Comparison of ENCODE assay signal across 22 mouse cellular contexts in genomic region chr4:120521761-120522160, GRCm38 (mm10). TPM values are rescaled to one million over a fixed set of nuclear protein-coding genes. Genes with fewer than 3 reads are reported as not detected.
DNase-seq lines count a peak whose midpoint lies in the region; ATAC-seq lines count a peak whose summit lies in the region.
"Had no signal": no experiment of that assay in that cellular context is flagged by ENCODE, and none has a peak within 500 bp of the region (broad histone marks: within the 10 kb centered on the region; RNA-seq: fewer than 3 reads in every experiment).

No protein-coding gene starts in this region.

- no peak overlapping the region for H3K4me3 ChIP-seq in midbrain, embryonic 11.5 days (ENCODE audit: low read depth, low read length)
- H3K4me3 ChIP-seq in midbrain, embryonic 13.5 days (replicated peaks): no peak overlapping the region

- DNase-seq in heart, adult 11 months: peak; percentile 53
- DNase-seq in heart, postnatal 25 days (ENCODE audit: low spot score): no peak
- peak; percentile 62 for DNase-seq in midbrain, embryonic 11.5 days (ENCODE audit: low spot score, missing footprints)
- DNase-seq: adrenal gland, adult 2 months; adrenal gland, adult 8-10 months; adrenal gland, postnatal 10 days; adrenal gland, postnatal 14 days; adrenal gland, postnatal 25 days; adrenal gland, postnatal 36 days; B cell, adult 2 months; cerebellum, adult 11 months; cerebellum, adult 11-12 months; cerebellum, adult 18-20 months had no signal

- no peak overlapping the region for H3K27ac ChIP-seq in midbrain, embryonic 11.5 days (ENCODE audit: low read depth, low read length)
- no peak overlapping the region for H3K27ac ChIP-seq in midbrain, embryonic 13.5 days

- intact Hi-C loops in heart, postnatal 25 days (cut with DNase I): no loop called here

- H3K9me3 ChIP-seq in midbrain, embryonic 11.5 days (ENCODE audit: control insufficient read depth, low read length): no peaks in the 10 kb centered on the region
- H3K9me3 ChIP-seq in midbrain, embryonic 13.5 days: no peaks in the 10 kb centered on the region
- H3K9me3 ChIP-seq: G1E had no signal

- H3K27me3 ChIP-seq in midbrain, embryonic 11.5 days (ENCODE audit: control insufficient read depth, insufficient read depth, low read length): no peaks in the 10 kb centered on the region
- H3K27me3 ChIP-seq in midbrain, embryonic 13.5 days: no peaks in the 10 kb centered on the region
- H3K27me3 ChIP-seq: CH12.LX, Patski had no signal

- H3K4me1 ChIP-seq in midbrain, embryonic 11.5 days (ENCODE audit: control insufficient read depth, insufficient read depth, low read length): no peaks in the 10 kb centered on the region
- no peaks in the 10 kb centered on the region for H3K4me1 ChIP-seq in midbrain, embryonic 13.5 days (replicated peaks)

- no peak overlapping the region for H3K4me2 ChIP-seq in midbrain, embryonic 11.5 days
- no peak overlapping the region for H3K4me2 ChIP-seq in midbrain, embryonic 13.5 days (replicated peaks)

- ATAC-seq in midbrain, embryonic 11.5 days (ENCODE audit: low FRiP score): no peak
- ATAC-seq in midbrain, embryonic 13.5 days: no peak
- ATAC-seq: activated CD4-positive, CD25-positive, alpha-beta regulatory T cell, adult 4 months; CD4-positive, CD25-positive, alpha-beta regulatory T cell, adult 4 months; Patski had no signal

- peaks cover 20% of the 10 kb centered on the region; the same call in 1 of the 2 replicates for H3K36me3 ChIP-seq in midbrain, embryonic 11.5 days (ENCODE audit: control insufficient read depth, insufficient read depth, low read length)
- peaks cover 94% of the 10 kb centered on the region for H3K36me3 ChIP-seq in midbrain, embryonic 13.5 days
- H3K36me3 ChIP-seq: G1E had no signal

- WGBS in midbrain, embryonic 11.5 days: 75% methylated on average over 5 of the region's 5 CpGs
- WGBS in midbrain, embryonic 13.5 days: 76% methylated on average over 5 of the region's 5 CpGs

- H3K9ac ChIP-seq in midbrain, embryonic 11.5 days (ENCODE audit: low read length): no peak overlapping the region
- H3K9ac ChIP-seq in midbrain, embryonic 13.5 days (replicated peaks): no peak overlapping the region

RNA-seq across cellular contexts. Expression of gene Slfnl1, which starts 10.3 kb away (rescaled TPM):
- total RNA-seq in heart, postnatal 25 days (2021): not detected
- not detected in 2 replicates for polyA plus RNA-seq in midbrain, embryonic 11.5 days (2014; fragmentation: Nextera tagmentation; extraction: Ambion mirVana)
- not detected in 2 replicates for polyA plus RNA-seq in midbrain, embryonic 13.5 days (2015; fragmentation: Nextera tagmentation; extraction: Ambion mirVana)
- total RNA-seq: adrenal gland, adult 18-20 months; ES-E14; G1E; MEL had no signal
- polyA plus RNA-seq: activated CD4-positive, CD25-positive, alpha-beta regulatory T cell, adult 4 months; CD4-positive, CD25-positive, alpha-beta regulatory T cell, adult 4 months; G1E had no signal

RNA-seq across cellular contexts. Expression of gene Ctps, which starts 48.3 kb away (rescaled TPM):
- 10 to 100 TPM; 34.0 to 34.2 TPM for total RNA-seq in heart, postnatal 25 days (2021)
- 132 and 134 TPM in 2 replicates for polyA plus RNA-seq in midbrain, embryonic 11.5 days (2014; fragmentation: Nextera tagmentation; extraction: Ambion mirVana)
- 79.5 and 83.0 TPM in 2 replicates for polyA plus RNA-seq in midbrain, embryonic 13.5 days (2015; fragmentation: Nextera tagmentation; extraction: Ambion mirVana)
